Mouse (Mus musculus) stomach, postnatal 0 days (tissue): ENCODE measurements around the gene Cdh1.

Source experiments
- CTCF ChIP-seq: IDR thresholded peaks from 2 replicates; pipeline ENCODE4 v1.5.1; 2016; ENCODE audit warnings: antibody characterized with exemption, low read depth, mild to moderate bottlenecking, moderate library complexity
- EP300 ChIP-seq: optimal IDR thresholded peaks from 2 replicates; pipeline ENCODE3; 2016; ENCODE audit warnings: antibody characterized with exemption

- TF ChIP-seq CTCF (no peak), EP300 (no peak)
Measured at GRCm38 (mm10) chr8:106646153-106646552, 43.0 kb downstream of the Cdh1 start.
